29 mouse cellular contexts compared by ENCODE assay signal in genomic region chr16:92036701-92037100, GRCm38 (mm10). TPM values are rescaled to one million over a fixed set of nuclear protein-coding genes. Genes with fewer than 3 reads are reported as not detected.
DNase-seq lines count a peak whose midpoint lies in the region; ATAC-seq and TF ChIP-seq lines count a peak whose summit lies in the region.
"Had no signal": no experiment of that assay in that cellular context is flagged by ENCODE, and none has a peak within 500 bp of the region (broad histone marks: within the 10 kb centered on the region; RNA-seq: fewer than 3 reads in every experiment).

No protein-coding gene starts in this region.

- peaks cover 4% of the 10 kb centered on the region; the same call in 1 of the 2 replicates for H3K9me3 ChIP-seq in heart, embryonic 13.5 days
- no peaks in the 10 kb centered on the region for H3K9me3 ChIP-seq in liver, embryonic 11.5 days (ENCODE audit: control insufficient read depth, low read length)
- H3K9me3 ChIP-seq in liver, embryonic 12.5 days (replicated peaks): no peaks in the 10 kb centered on the region
- no peaks in the 10 kb centered on the region; the same call in 1 of the 2 replicates for H3K9me3 ChIP-seq in forebrain, embryonic 10.5 days
- H3K9me3 ChIP-seq: embryonic facial prominence, embryonic 12.5 days; embryonic facial prominence, embryonic 15.5 days; forebrain, embryonic 12.5 days; forebrain, embryonic 15.5 days; hindbrain, embryonic 12.5 days; hindbrain, embryonic 15.5 days had no signal

- H3K27ac ChIP-seq in heart, embryonic 13.5 days (replicated peaks): peak overlapping the region; percentile 31; the same call in 1 of the 2 replicates
- peak overlapping the region; percentile 18; the same call in 1 of the 2 replicates for H3K27ac ChIP-seq in kidney, adult 2 months (ENCODE audit: insufficient read depth, low read depth, low read length)
- 0 out of 2 replicates have a peak overlapping the region, but pooled peaks have one; percentile 15 for H3K27ac ChIP-seq in liver, embryonic 11.5 days (ENCODE audit: low read depth, low read length)
- H3K27ac ChIP-seq in liver, embryonic 12.5 days: no peak overlapping the region
- no peak overlapping the region for H3K27ac ChIP-seq in forebrain, embryonic 10.5 days
- H3K27ac ChIP-seq: embryonic facial prominence, embryonic 12.5 days; embryonic facial prominence, embryonic 15.5 days; forebrain, embryonic 12.5 days; forebrain, embryonic 15.5 days; heart, adult 2 months; hindbrain, embryonic 12.5 days; hindbrain, embryonic 15.5 days had no signal

- WGBS in heart, embryonic 13.5 days: 48% methylated on average over 8 of the region's 8 CpGs
- WGBS in kidney, adult 2 months: 41% methylated on average over 8 of the region's 8 CpGs
- WGBS in liver, embryonic 11.5 days: 61% methylated on average over 8 of the region's 8 CpGs
- 56% methylated on average over 8 of the region's 8 CpGs for whole genome bisulfite sequencing in liver, embryonic 12.5 days (ENCODE audit: insufficient replicate concordance)
- 29% methylated on average over 8 of the region's 8 CpGs for WGBS in large intestine, adult 2 months
- WGBS in forebrain, embryonic 10.5 days: 83% methylated on average over 8 of the region's 8 CpGs

- H3K27me3 ChIP-seq in heart, embryonic 13.5 days (replicated peaks): no peaks in the 10 kb centered on the region
- no peaks in the 10 kb centered on the region for H3K27me3 ChIP-seq in kidney, adult 2 months (replicated peaks; ENCODE audit: control insufficient read depth, insufficient read depth, low read length)
- no peaks in the 10 kb centered on the region for H3K27me3 ChIP-seq in liver, embryonic 11.5 days (replicated peaks; ENCODE audit: control insufficient read depth, insufficient read depth, low read length)
- H3K27me3 ChIP-seq in liver, embryonic 12.5 days (replicated peaks): no peaks in the 10 kb centered on the region
- no peaks in the 10 kb centered on the region for H3K27me3 ChIP-seq in forebrain, embryonic 10.5 days (ENCODE audit: poor library complexity, severe bottlenecking)
- H3K27me3 ChIP-seq: embryonic facial prominence, embryonic 12.5 days; embryonic facial prominence, embryonic 15.5 days; forebrain, embryonic 12.5 days; forebrain, embryonic 15.5 days; heart, embryonic 12.5 days; hindbrain, embryonic 15.5 days had no signal

- no peak for TF ChIP-seq POLR2A in kidney, adult 2 months (IDR thresholded peaks at IDR 0.05; ENCODE audit: low read depth, low read length)

- DNase-seq in heart, postnatal 14 days: no peak
- no peak for DNase-seq in kidney, adult 2 months
- no peak for DNase-seq in kidney, postnatal 36 days
- no peak for DNase-seq in liver, embryonic 11.5 days (ENCODE audit: low spot score)
- peak; percentile 75 for DNase-seq in large intestine, adult 2 months (ENCODE audit: low read depth, low spot score)
- DNase-seq in forebrain, embryonic 10.5 days (ENCODE audit: extremely low spot score, low spot score): no peak
- DNase-seq: adrenal gland, adult 2 months; adrenal gland, postnatal 14 days; cerebellum, adult 11 months; cerebellum, adult 2 months; cerebellum, adult 9-11 months; cerebellum, postnatal 25 days; gastrocnemius, postnatal 25 days; heart, adult 2 months had no signal

- H3K36me3 ChIP-seq in heart, embryonic 13.5 days: no peaks in the 10 kb centered on the region
- H3K36me3 ChIP-seq in kidney, adult 2 months (ENCODE audit: control insufficient read depth, insufficient read depth, low read length): no peaks in the 10 kb centered on the region
- H3K36me3 ChIP-seq in liver, embryonic 11.5 days (ENCODE audit: control insufficient read depth, insufficient read depth, low read length): no peaks in the 10 kb centered on the region
- H3K36me3 ChIP-seq in liver, embryonic 12.5 days: no peaks in the 10 kb centered on the region
- H3K36me3 ChIP-seq in forebrain, embryonic 10.5 days (replicated peaks): no peaks in the 10 kb centered on the region
- H3K36me3 ChIP-seq: embryonic facial prominence, embryonic 12.5 days; embryonic facial prominence, embryonic 15.5 days; forebrain, embryonic 12.5 days; forebrain, embryonic 15.5 days; heart, embryonic 12.5 days; hindbrain, embryonic 12.5 days; hindbrain, embryonic 15.5 days had no signal

- no peak overlapping the region for H3K4me3 ChIP-seq in heart, embryonic 13.5 days
- H3K4me3 ChIP-seq in kidney, adult 2 months (ENCODE audit: insufficient read depth, low read depth, low read length): no peak overlapping the region
- H3K4me3 ChIP-seq in liver, embryonic 11.5 days (ENCODE audit: low read depth, low read length): no peak overlapping the region
- no peak overlapping the region for H3K4me3 ChIP-seq in liver, embryonic 12.5 days
- no peak overlapping the region for H3K4me3 ChIP-seq in forebrain, embryonic 10.5 days
- H3K4me3 ChIP-seq: embryonic facial prominence, embryonic 12.5 days; embryonic facial prominence, embryonic 15.5 days; forebrain, embryonic 12.5 days; forebrain, embryonic 15.5 days; heart, adult 2 months; heart, embryonic 12.5 days; hindbrain, embryonic 12.5 days; hindbrain, embryonic 15.5 days had no signal

- no peak for ATAC-seq in heart, embryonic 13.5 days (ENCODE audit: extremely low read depth, insufficient number of reproducible peaks, low FRiP score, low TSS enrichment)
- ATAC-seq in liver, embryonic 11.5 days (replicated peaks; ENCODE audit: low FRiP score): no peak
- ATAC-seq in liver, embryonic 12.5 days: no peak
- ATAC-seq: CD4-positive, CD25-positive, alpha-beta regulatory T cell, adult 4 months; forebrain, embryonic 15.5 days had no signal

- TF ChIP-seq CTCF in kidney, adult 2 months (conservative IDR thresholded peaks at IDR 0.05; ENCODE audit: insufficient read depth, insufficient read length, low read depth, low read length): no peak

- peaks cover 4% of the 10 kb centered on the region; the same call in 1 of the 2 replicates for H3K4me1 ChIP-seq in heart, embryonic 13.5 days
- no peaks in the 10 kb centered on the region for H3K4me1 ChIP-seq in kidney, adult 2 months (ENCODE audit: control insufficient read depth, insufficient read depth, low read length)
- H3K4me1 ChIP-seq in liver, embryonic 11.5 days (replicated peaks; ENCODE audit: control insufficient read depth, insufficient read depth, low read length): no peaks in the 10 kb centered on the region
- no peaks in the 10 kb centered on the region for H3K4me1 ChIP-seq in liver, embryonic 12.5 days
- peaks cover 8% of the 10 kb centered on the region; the same call in 1 of the 2 replicates for H3K4me1 ChIP-seq in forebrain, embryonic 10.5 days
- H3K4me1 ChIP-seq: embryonic facial prominence, embryonic 12.5 days; embryonic facial prominence, embryonic 15.5 days; forebrain, embryonic 12.5 days; forebrain, embryonic 15.5 days; heart, embryonic 12.5 days; hindbrain, embryonic 12.5 days; hindbrain, embryonic 15.5 days had no signal

- H3K9ac ChIP-seq in heart, embryonic 13.5 days: no peak overlapping the region
- H3K9ac ChIP-seq in liver, embryonic 11.5 days (ENCODE audit: low read depth, low read length): no peak overlapping the region
- no peak overlapping the region for H3K9ac ChIP-seq in liver, embryonic 12.5 days
- H3K9ac ChIP-seq: embryonic facial prominence, embryonic 12.5 days; embryonic facial prominence, embryonic 15.5 days; forebrain, embryonic 12.5 days; forebrain, embryonic 15.5 days; heart, embryonic 12.5 days; hindbrain, embryonic 12.5 days; hindbrain, embryonic 15.5 days had no signal

- H3K4me2 ChIP-seq in heart, embryonic 13.5 days: no peak overlapping the region
- H3K4me2 ChIP-seq in liver, embryonic 11.5 days: no peak overlapping the region
- no peak overlapping the region for H3K4me2 ChIP-seq in liver, embryonic 12.5 days
- H3K4me2 ChIP-seq: embryonic facial prominence, embryonic 12.5 days; embryonic facial prominence, embryonic 15.5 days; forebrain, embryonic 12.5 days; forebrain, embryonic 15.5 days; heart, embryonic 12.5 days; hindbrain, embryonic 12.5 days; hindbrain, embryonic 15.5 days had no signal

- intact Hi-C loops in heart, postnatal 14 days (cut with DNase I): no loop called here

RNA-seq across cellular contexts. Expression of gene Mrps6, which starts 21.4 kb away (rescaled TPM):
- 106 and 122 TPM in 2 replicates for polyA plus RNA-seq in heart, embryonic 13.5 days (2015; fragmentation: Nextera tagmentation; extraction: Ambion mirVana)
- 10 to 100 TPM; 48.8 to 55.5 TPM for total RNA-seq in heart, postnatal 14 days (2021)
- polyA plus RNA-seq in kidney, adult 2 months (2012; rRNA removed): 99.2 and 129 TPM in 2 replicates
- polyA plus RNA-seq in liver, embryonic 11.5 days (2014; fragmentation: Nextera tagmentation; extraction: Ambion mirVana): 88.9 and 97.5 TPM in 2 replicates
- polyA plus RNA-seq in liver, embryonic 12.5 days (2016; fragmentation: Nextera tagmentation; extraction: Ambion mirVana): 49.3 and 54.7 TPM in 2 replicates
- 20.4 and 22.4 TPM in 2 replicates for polyA plus RNA-seq in large intestine, adult 2 months (2012; rRNA removed)
- polyA plus RNA-seq in forebrain, embryonic 10.5 days (2016; fragmentation: Nextera tagmentation; extraction: Ambion mirVana): 134 and 135 TPM in 2 replicates

RNA-seq across cellular contexts. Expression of gene Gm49711, which starts 21.4 kb away (rescaled TPM):
- polyA plus RNA-seq in heart, embryonic 13.5 days (2015; fragmentation: Nextera tagmentation; extraction: Ambion mirVana): 0.13 and 0.25 TPM in 2 replicates
- total RNA-seq in heart, postnatal 14 days (2021): not detected
- polyA plus RNA-seq in kidney, adult 2 months (2012; rRNA removed): 0.16 TPM in 1 of 2 replicates, not detected in the other
- 0.15 TPM in 1 of 2 replicates, not detected in the other for polyA plus RNA-seq in liver, embryonic 11.5 days (2014; fragmentation: Nextera tagmentation; extraction: Ambion mirVana)
- not detected in 2 replicates for polyA plus RNA-seq in liver, embryonic 12.5 days (2016; fragmentation: Nextera tagmentation; extraction: Ambion mirVana)
- not detected in 2 replicates for polyA plus RNA-seq in large intestine, adult 2 months (2012; rRNA removed)
- polyA plus RNA-seq in forebrain, embryonic 10.5 days (2016; fragmentation: Nextera tagmentation; extraction: Ambion mirVana): 0.12 and 0.15 TPM in 2 replicates
- total RNA-seq: adrenal gland, adult 2 months; adrenal gland, postnatal 14 days; common myeloid progenitor, adult 5-6 weeks; gastrocnemius, adult 8-10 months; gastrocnemius, postnatal 25 days; heart, adult 2 months; hematopoietic stem cell, adult 5-6 weeks; MEL had no signal
- polyA plus RNA-seq: CD4-positive, CD25-positive, alpha-beta regulatory T cell, adult 4 months; heart, adult 2 months; heart, embryonic 16.5 days had no signal

RNA-seq across cellular contexts. Expression of gene Slc5a3, which starts 21.4 kb away (rescaled TPM):
- polyA plus RNA-seq in heart, embryonic 13.5 days (2015; fragmentation: Nextera tagmentation; extraction: Ambion mirVana): 3.1 and 3.6 TPM in 2 replicates
- total RNA-seq in heart, postnatal 14 days (2021): 1 to 10 TPM; 5.4 to 6.2 TPM
- 17.1 and 17.6 TPM in 2 replicates for polyA plus RNA-seq in kidney, adult 2 months (2012; rRNA removed)
- 5.6 and 5.9 TPM in 2 replicates for polyA plus RNA-seq in liver, embryonic 11.5 days (2014; fragmentation: Nextera tagmentation; extraction: Ambion mirVana)
- polyA plus RNA-seq in liver, embryonic 12.5 days (2016; fragmentation: Nextera tagmentation; extraction: Ambion mirVana): 2.4 and 2.8 TPM in 2 replicates
- 0.64 and 0.84 TPM in 2 replicates for polyA plus RNA-seq in large intestine, adult 2 months (2012; rRNA removed)
- polyA plus RNA-seq in forebrain, embryonic 10.5 days (2016; fragmentation: Nextera tagmentation; extraction: Ambion mirVana): 10.8 and 12.0 TPM in 2 replicates

Comparison
In these comparisons a context has a peak if more than half of its experiments do, and no peak if none do; other contexts are left out.
1. H3K27ac ChIP-seq: peak in heart, embryonic 13.5 days (single experiment), kidney, adult 2 months (single experiment) and liver, embryonic 11.5 days (single experiment); none in liver, embryonic 12.5 days (single experiment) and forebrain, embryonic 10.5 days (single experiment).